Mouse (Mus musculus) kidney, adult 8-10 months (tissue): ENCODE measurements at regions not wholly inside any gene's neighbourhood (a gene's known extent, or its start where the extent isn't known, plus 50 kb on each side); places are given as distances from the start of the nearest gene placed in this dataset.
A peak's percentile ranks its signal among the peaks of the same experiment; 100 is the strongest.

Experiments
- DNase-seq, 2 experiments: peaks; one replicate each; pipeline ENCODE4 v3.0.0; 2022

GRCm38 (mm10) chrX:108608446-108608845, 56.2 kb downstream of the Gm379 start:
- DNase-seq, result no peak

- no peak for DNase-seq
These were observed 64.7 kb downstream of the Gm379 start for GRCm38 (mm10) chrX:108599906-108600468.

GRCm38 (mm10) chrX:108561977-108562376, 102.7 kb downstream of the Gm379 start:
- DNase-seq, result no peak

GRCm38 (mm10) chrX:108543149-108543548, 121.5 kb downstream of the Gm379 start:
- no peak for DNase-seq

- no peak for DNase-seq
These were observed 123.3 kb downstream of the Gm379 start for GRCm38 (mm10) chrX:108541410-108541809.

GRCm38 (mm10) chrX:108536995-108537394, 127.7 kb downstream of the Gm379 start:
- peak; percentile 13 to 29 for DNase-seq
